Mouse (Mus musculus): ENCODE measurements around the gene Slc9a5. TPM values are rescaled to one million over a fixed set of nuclear protein-coding genes. Genes with fewer than 3 reads are reported as not detected.

Slc9a5 gene
- polyA plus RNA-seq, 1 experiment: 51.7 TPM

GRCm38 (mm10) chr8:105359646-105360045 lies 11.0 kb downstream of the Slc9a5 start:
- no peaks in the 10 kb centered on the region for H3K27me3 ChIP-seq (ENCODE audit: control insufficient read depth, insufficient read depth, low read length)
- WGBS: 43% methylated on average over 4 of the region's 4 CpGs

DNA sequence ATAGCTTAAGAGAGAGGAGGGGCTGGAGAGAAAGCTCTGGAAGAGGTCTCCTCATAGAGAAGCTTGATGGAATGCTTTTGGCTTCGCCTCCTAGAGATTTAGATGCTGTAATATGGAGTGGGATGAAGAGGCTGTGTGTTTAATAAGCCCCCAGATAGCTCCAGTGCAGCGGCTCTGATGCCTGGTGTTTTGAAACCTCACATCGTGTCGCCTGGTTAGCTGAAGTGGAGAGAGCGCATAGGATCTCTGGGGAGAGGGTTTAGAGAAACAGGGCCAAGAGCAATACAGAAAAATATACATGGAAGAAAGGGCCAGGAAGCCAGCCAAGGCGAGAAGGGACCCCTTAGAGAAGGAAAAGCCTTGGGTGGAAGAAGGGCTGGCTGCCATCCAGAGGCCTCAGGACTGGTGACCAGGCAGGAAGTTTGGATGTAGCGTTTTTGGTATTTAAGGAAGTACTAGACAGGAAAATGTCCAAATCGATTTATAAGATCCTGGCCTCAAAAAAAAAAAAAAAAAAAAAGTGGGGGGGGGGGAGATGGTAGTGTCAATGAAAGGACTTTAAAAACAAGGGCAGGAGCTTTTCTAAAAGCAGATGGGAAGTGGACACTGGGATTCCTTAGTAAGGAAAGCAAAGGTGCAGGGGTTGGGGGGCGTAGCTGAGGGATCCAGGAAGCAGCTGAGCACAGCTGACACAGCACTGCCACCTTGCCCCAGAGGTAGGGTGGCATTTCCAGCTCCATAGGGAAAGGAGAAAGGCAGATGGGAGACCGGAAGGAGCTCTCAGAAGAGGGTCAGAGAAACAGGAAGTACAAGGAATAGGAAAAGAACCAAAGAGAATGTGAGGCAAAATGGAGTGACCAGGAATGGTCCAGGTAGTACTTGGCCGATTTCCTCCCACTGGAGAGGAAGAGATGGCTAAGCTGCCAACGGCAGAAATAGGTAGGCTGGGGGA lies 13.4 kb downstream of the Slc9a5 start:
- Histone ChIP-seq H3K27ac (ENCODE audit: insufficient read depth, low read length) (no peak overlapping the region), H3K4me3 (replicated peaks; ENCODE audit: insufficient read depth, low read depth, low read length) (no peak overlapping the region), H3K27me3 (ENCODE audit: control insufficient read depth, insufficient read depth, low read length) (no peaks in the 10 kb centered on the region), H3K4me1 (ENCODE audit: control insufficient read depth, insufficient read depth, low read length) (no peaks in the 10 kb centered on the region)
- DNase-seq: no peak
- no peak for TF ChIP-seq CTCF (IDR thresholded peaks at IDR 0.05; ENCODE audit: borderline replicate concordance, insufficient read depth, low read depth, low read length)
- TF ChIP-seq POLR2A (IDR thresholded peaks at IDR 0.05; ENCODE audit: borderline replicate concordance, insufficient read depth, low read length): no peak
- WGBS: 57% methylated on average over 12 of the region's 12 CpGs

More at GRCm38 (mm10) chr8:105359646-105360045, 11.0 kb downstream of the Slc9a5 start:
- no peak overlapping the region for H3K27ac ChIP-seq (ENCODE audit: insufficient read depth, low read length)
- H3K4me3 ChIP-seq (replicated peaks; ENCODE audit: insufficient read depth, low read depth, low read length): no peak overlapping the region
- no peak for TF ChIP-seq POLR2A (IDR thresholded peaks at IDR 0.05; ENCODE audit: borderline replicate concordance, insufficient read depth, low read length)
- peak; percentile 51; the same call in 1 of the 2 replicates for TF ChIP-seq CTCF (IDR thresholded peaks at IDR 0.05; ENCODE audit: borderline replicate concordance, insufficient read depth, low read depth, low read length)
- peaks cover 14% of the 10 kb centered on the region for H3K4me1 ChIP-seq (ENCODE audit: control insufficient read depth, insufficient read depth, low read length)
- DNase-seq: no peak

DNA sequence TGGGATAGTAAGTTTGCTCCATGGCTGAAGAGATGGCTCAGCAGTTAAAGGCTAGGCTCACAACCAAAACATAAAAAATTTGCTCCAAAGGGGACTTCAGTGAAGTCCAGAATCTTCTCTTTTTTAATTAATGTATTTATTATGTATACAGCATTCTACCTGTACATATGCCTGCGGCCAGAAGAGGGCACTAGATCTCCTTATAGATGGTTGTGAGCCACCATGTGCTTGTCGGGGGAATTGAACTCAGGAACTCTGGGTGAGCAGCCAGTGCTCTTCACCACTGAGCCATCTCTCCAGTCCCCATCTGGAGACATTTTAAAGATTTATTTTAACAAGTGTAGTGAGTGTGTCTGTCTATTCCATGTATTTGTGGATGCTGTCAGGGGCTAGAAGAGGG lies 18.5 kb downstream of the Slc9a5 start:
- TF ChIP-seq POLR2A (IDR thresholded peaks at IDR 0.05; ENCODE audit: borderline replicate concordance, insufficient read depth, low read length) (no peak), CTCF (IDR thresholded peaks at IDR 0.05; ENCODE audit: borderline replicate concordance, insufficient read depth, low read depth, low read length) (peak; percentile 11; the same call in 1 of the 2 replicates)
- H3K4me1 ChIP-seq (ENCODE audit: control insufficient read depth, insufficient read depth, low read length): peaks cover 3% of the 10 kb centered on the region; the same call in 1 of the 2 replicates
- no peaks in the 10 kb centered on the region for H3K27me3 ChIP-seq (ENCODE audit: control insufficient read depth, insufficient read depth, low read length)
- no peak overlapping the region for H3K4me3 ChIP-seq (replicated peaks; ENCODE audit: insufficient read depth, low read depth, low read length)
- DNase-seq: no peak
- 71% methylated on average over 2 of the region's 2 CpGs for WGBS
- no peak overlapping the region for H3K27ac ChIP-seq (ENCODE audit: insufficient read depth, low read length)

DNA sequence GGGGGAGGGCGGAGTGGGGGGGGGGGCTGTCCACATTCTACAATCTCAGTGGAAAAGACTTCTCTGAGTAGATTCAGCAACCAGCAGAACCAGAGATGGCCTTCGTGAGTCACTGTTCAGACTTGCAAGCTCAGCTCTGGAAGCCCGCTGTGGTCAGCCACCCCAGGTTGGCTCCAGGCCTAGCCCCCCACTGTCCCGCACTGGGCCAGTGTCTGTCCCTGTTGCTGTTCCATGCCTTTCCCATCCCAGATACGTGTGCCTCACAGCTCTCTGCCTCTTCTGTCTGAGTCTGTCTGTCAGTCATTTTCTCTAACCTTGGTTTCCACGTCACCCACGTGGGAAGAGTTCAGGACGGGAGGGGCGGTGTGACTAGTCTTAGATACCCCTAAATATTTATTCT lies 23.8 kb downstream of the Slc9a5 start:
- H3K4me3 ChIP-seq (replicated peaks; ENCODE audit: insufficient read depth, low read depth, low read length): no peak overlapping the region
- peak; percentile 51 to 64 for DNase-seq
- WGBS: 43% methylated on average over 9 of the region's 9 CpGs
- no peaks in the 10 kb centered on the region for H3K27me3 ChIP-seq (ENCODE audit: control insufficient read depth, insufficient read depth, low read length)
- peaks cover 19% of the 10 kb centered on the region for H3K4me1 ChIP-seq (ENCODE audit: control insufficient read depth, insufficient read depth, low read length)
- no peak overlapping the region for H3K27ac ChIP-seq (ENCODE audit: insufficient read depth, low read length)
- TF ChIP-seq POLR2A (IDR thresholded peaks at IDR 0.05; ENCODE audit: borderline replicate concordance, insufficient read depth, low read length) (no peak), CTCF (IDR thresholded peaks at IDR 0.05; ENCODE audit: borderline replicate concordance, insufficient read depth, low read depth, low read length) (no peak)

- 60% methylated on average over 2 of the region's 2 CpGs for WGBS
- TF ChIP-seq POLR2A (IDR thresholded peaks at IDR 0.05; ENCODE audit: borderline replicate concordance, insufficient read depth, low read length) (no peak), CTCF (IDR thresholded peaks at IDR 0.05; ENCODE audit: borderline replicate concordance, insufficient read depth, low read depth, low read length) (no peak)
- Histone ChIP-seq H3K4me1 (ENCODE audit: control insufficient read depth, insufficient read depth, low read length) (peaks cover 19% of the 10 kb centered on the region), H3K4me3 (replicated peaks; ENCODE audit: insufficient read depth, low read depth, low read length) (no peak within 1 kb of the TSS), H3K27ac (ENCODE audit: insufficient read depth, low read length) (no peak within 1 kb of the TSS), H3K27me3 (ENCODE audit: control insufficient read depth, insufficient read depth, low read length) (no peaks in the 10 kb centered on the region)
- peak in 1 of 2 experiments; percentile 18 for DNase-seq
Observed at GRCm38 (mm10) chr8:105373032-105373431, 24.4 kb downstream of the Slc9a5 start, which contains the start of gene Plekhg4. TSS of gene Plekhg4 (plus strand) at chr8:105373274.

DNA sequence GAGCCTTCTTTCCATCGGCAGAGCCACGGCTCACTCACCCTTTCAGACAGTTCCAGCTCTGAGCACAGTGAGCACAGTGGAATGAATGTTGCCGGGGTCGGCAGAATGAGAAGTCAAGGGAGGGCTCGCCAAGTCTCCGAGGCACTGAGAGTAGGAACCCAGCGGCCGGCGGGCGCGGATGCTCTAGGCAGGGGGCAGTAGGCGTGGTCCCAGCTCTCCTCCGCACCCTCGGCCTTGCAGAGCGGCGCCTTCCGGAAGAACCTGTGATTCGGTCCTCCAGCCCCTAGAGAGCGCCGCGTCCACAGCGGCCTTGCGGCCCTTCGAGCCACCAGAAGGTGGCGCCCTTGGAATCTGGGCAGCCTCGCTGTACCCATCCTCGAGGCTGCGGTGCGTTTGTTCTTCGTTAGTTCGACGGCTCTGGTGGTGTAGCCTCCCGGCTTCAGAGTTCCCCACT lies 25.9 kb downstream of the Slc9a5 start:
- Histone ChIP-seq H3K4me1 (ENCODE audit: control insufficient read depth, insufficient read depth, low read length) (peaks cover 27% of the 10 kb centered on the region), H3K27me3 (ENCODE audit: control insufficient read depth, insufficient read depth, low read length) (no peaks in the 10 kb centered on the region), H3K4me3 (replicated peaks; ENCODE audit: insufficient read depth, low read depth, low read length) (no peak overlapping the region), H3K27ac (ENCODE audit: insufficient read depth, low read length) (no peak overlapping the region)
- TF ChIP-seq POLR2A (IDR thresholded peaks at IDR 0.05; ENCODE audit: borderline replicate concordance, insufficient read depth, low read length) (no peak), CTCF (IDR thresholded peaks at IDR 0.05; ENCODE audit: borderline replicate concordance, insufficient read depth, low read depth, low read length) (peak; percentile 54)
- DNase-seq: peak in 1 of 2 experiments; percentile 38
- 26% methylated on average over 33 of the region's 33 CpGs for WGBS

- Histone ChIP-seq H3K4me3 (replicated peaks; ENCODE audit: insufficient read depth, low read depth, low read length) (no peak overlapping the region), H3K27me3 (ENCODE audit: control insufficient read depth, insufficient read depth, low read length) (no peaks in the 10 kb centered on the region), H3K27ac (ENCODE audit: insufficient read depth, low read length) (no peak overlapping the region), H3K4me1 (ENCODE audit: control insufficient read depth, insufficient read depth, low read length) (peaks cover 23% of the 10 kb centered on the region)
- peak; percentile 40 to 52 for DNase-seq
- TF ChIP-seq CTCF (IDR thresholded peaks at IDR 0.05; ENCODE audit: borderline replicate concordance, insufficient read depth, low read depth, low read length) (no peak), POLR2A (IDR thresholded peaks at IDR 0.05; ENCODE audit: borderline replicate concordance, insufficient read depth, low read length) (no peak)
- 22% methylated on average over 19 of the region's 19 CpGs for WGBS
Observed at GRCm38 (mm10) chr8:105378673-105379072, 30.0 kb downstream of the Slc9a5 start.
